Mouse (Mus musculus) CD4-positive, CD25-positive, alpha-beta regulatory T cell (primary cell): ENCODE results near the gene Cd81. TPM values are rescaled to one million over a fixed set of nuclear protein-coding genes. Genes with fewer than 3 reads are reported as not detected.

Experiments
- polyA plus RNA-seq: library from polyadenylated mRNA; unstranded; fragments of 100-300 nt; shearing (Covaris generic); gene quantifications from one replicate; pipeline ENCODE4 v1.2.1, GENCODE M21; 2017

The Cd81 gene
- 165 TPM for polyA plus RNA-seq

DNA sequence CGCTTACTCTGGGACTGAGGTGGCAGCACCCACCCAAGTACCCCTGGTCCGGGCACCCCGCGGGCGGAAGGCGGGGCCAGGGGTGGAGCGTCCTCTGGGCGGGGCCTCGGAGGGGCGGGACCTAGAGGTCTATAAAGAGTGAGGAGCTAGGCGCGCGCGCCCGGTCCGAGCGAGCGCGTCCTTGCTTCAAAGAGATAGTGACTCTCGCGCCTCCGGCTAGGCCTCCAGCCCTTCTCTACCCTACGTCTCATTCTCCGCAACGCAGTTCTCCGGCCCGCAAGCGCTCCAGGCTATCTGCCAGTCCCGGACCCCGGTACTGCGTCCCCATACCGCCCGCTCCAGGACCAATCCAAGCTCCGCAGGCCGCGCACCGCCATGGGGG lies at the start of gene Cd81:
Gene Cd81 (plus strand): TSS at position 114 of the 382 bp plus-strand sequence.

DNA sequence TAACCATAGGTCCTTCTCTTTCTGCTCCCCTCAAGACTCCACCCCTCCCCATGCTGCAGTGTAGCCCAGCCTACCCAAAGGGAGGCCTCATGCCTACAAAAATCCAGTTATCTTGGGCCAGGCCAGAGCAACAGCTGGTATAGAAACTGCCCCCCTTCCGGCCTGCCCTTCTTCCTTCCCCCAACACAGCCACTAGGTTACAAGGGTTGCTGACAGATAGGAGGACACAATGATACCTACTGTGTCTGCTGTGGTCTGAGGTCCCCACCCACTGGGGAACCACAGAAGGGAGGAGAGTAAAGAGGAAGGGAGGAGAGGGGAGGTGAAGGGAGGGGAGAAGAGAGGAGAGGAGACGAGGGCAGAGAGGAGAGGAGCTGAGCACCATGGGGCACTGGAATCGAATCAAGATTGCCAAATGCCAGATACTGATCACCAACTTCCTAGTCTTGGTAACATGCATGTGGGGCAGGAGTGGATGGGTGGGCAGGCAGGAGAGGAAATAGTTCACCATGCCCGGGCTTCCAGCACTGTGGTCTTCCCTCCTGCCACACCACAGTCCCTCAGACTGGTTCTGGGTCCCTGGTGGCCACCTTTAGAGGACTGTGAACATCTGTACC lies 47.7 kb upstream of the Cd81 start, which contains the start of gene Tspan32:
Gene Tspan32 (plus strand): TSS at position 320 of the 617 bp plus-strand sequence.

DNA sequence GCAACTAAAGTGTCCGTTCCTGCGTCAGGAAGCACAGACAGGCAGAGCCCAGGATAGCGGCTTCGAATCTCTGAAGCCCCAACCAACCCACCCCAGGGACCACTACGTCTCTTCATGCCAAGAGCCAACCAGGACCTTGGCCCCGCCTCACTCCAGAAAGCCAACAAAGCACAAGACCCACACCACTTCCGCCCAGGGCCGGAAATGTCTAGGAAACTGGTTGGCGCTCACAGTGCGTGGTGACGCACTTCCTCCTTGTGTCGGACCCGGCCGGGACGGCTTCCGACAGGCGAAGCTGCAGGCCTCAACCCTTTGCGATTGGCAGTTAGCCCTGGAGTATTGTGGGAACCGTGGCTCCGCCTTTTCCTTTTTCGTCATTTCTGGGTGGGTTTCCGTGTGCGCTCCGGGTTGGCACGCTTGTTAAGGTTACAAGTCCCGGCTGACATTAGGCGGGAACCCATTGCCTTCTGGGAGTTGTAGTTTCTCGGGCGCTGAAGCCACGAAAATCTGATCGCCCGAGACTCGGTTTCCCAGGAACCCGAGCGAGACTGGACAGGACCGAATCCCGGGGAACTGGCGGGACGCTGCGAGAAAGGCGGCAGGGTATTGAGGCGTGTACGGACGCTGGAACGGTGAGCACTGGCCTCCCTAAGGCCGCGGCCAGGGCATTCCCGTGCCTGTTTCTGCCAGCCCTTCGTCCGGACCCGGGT lies 16.5 kb downstream of the Cd81 start, which contains the start of gene Tssc4:
Gene Tssc4 (plus strand): TSS at position 368 of the 710 bp plus-strand sequence.

DNA sequence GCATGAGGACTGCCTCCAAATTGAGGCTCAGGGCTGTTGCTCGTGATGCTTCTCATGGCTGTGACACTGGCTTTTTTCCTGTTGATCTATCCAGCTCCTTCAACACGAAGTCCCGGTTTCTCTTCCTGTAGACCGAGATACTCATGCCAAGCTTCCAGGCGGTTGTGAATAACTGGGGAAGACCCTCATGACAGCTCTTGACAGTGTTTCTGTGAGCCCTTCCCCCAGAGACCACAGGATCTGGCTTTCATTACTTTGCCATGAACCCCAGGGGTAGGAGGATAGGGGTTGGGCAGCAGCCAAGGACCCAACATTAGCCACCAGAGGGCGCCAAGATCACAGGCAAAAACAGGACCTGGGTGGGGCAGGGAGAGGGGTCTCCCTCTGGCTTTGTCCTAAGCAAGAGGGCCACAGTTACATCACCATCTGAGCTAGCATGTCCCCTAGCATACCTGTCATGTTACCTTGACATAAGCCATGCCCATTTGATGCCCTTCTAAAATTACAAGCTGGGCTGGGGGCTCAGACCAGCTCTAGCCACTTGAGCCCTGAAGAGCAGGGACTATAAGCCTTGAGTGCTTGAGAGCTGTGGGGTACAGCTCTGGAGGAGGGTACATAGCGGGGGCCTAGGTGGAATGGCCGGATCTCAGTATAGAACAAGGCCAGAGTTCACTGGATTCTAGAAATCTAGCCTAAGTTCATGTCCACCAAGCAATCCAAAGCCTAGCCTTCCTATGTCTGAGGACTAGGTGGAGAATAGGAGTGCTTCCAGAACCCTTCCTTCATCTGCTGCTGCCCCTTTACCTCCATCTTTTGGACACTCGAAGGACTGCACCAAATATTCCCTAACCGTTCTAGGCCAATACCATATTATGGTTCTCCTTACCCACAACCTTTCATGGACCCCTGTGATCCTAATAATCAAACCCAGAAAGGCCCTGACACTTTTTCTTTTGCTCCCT lies 42.3 kb downstream of the Cd81 start, which contains the start of gene Trpm5:
Gene Trpm5 (minus strand): TSS at position 51 of the 962 bp plus-strand sequence.

DNA sequence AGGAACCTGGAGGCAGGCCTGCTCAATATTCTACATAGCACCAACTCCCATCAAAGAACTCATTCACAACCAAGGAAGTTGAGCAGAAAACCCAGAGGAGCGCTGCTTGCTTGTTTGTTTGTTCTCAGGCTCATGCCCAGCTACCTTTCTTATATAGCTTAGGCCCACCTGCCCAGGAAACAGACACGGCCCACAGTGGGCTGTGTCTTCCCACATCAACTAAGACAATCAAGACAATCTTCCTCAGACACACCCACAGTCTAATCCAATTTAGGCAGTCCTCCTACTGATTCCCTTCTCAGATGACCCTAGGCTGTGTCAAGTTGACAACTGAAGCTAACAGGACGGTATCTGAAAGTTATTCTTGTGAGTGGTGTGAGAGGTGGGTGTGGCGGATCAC lies 53.5 kb downstream of the Cd81 start, which contains the start of gene Kcnq1:
Gene Kcnq1 (plus strand): TSS at position 301 of the 400 bp plus-strand sequence.

Other genes with a start within 250 kb of the Cd81 start
- gene Th, start 121.6 kb upstream of the Cd81 start, polyA plus RNA-seq = not detected
- 0.43 TPM for gene Ascl2, start 83.5 kb upstream of the Cd81 start, polyA plus RNA-seq
- 621 TPM for gene Tspan32, start 47.7 kb upstream of the Cd81 start, polyA plus RNA-seq
- 50.6 TPM for gene Tssc4, start 16.5 kb downstream of the Cd81 start, polyA plus RNA-seq
- not detected for gene Trpm5, start 41.9 kb downstream of the Cd81 start, polyA plus RNA-seq
- gene Kcnq1, start 53.6 kb downstream of the Cd81 start, polyA plus RNA-seq = not detected